Mouse (Mus musculus): ENCODE data around the gene C1qtnf3. TPM values are rescaled to one million over a fixed set of nuclear protein-coding genes. Genes with fewer than 3 reads are reported as not detected.

The C1qtnf3 gene
- polyA plus RNA-seq, 1 experiment: 0.20 TPM

GRCm38 (mm10) chr15:10923076-10923995, 28.8 kb upstream of the C1qtnf3 start:
- H3K27me3 ChIP-seq (ENCODE audit: control insufficient read depth, insufficient read depth, low read length): no peaks in the 10 kb centered on the region
- H3K27ac ChIP-seq (ENCODE audit: insufficient read depth, low read length): no peak overlapping the region
- peak; percentile 31 to 78 for DNase-seq
- TF ChIP-seq CTCF (IDR thresholded peaks at IDR 0.05; ENCODE audit: borderline replicate concordance, insufficient read depth, low read depth, low read length) (no peak), POLR2A (IDR thresholded peaks at IDR 0.05; ENCODE audit: borderline replicate concordance, insufficient read depth, low read length) (no peak)
- H3K4me1 ChIP-seq (ENCODE audit: control insufficient read depth, insufficient read depth, low read length): peaks cover 3% of the 10 kb centered on the region
- H3K4me3 ChIP-seq (replicated peaks; ENCODE audit: insufficient read depth, low read depth, low read length): no peak overlapping the region
- 17% methylated on average over 4 of the region's 4 CpGs for WGBS

- DNase-seq: no peak
- 70% methylated on average over 8 of the region's 8 CpGs for WGBS
- H3K4me1 ChIP-seq (ENCODE audit: control insufficient read depth, insufficient read depth, low read length): peaks cover 3% of the 10 kb centered on the region
- H3K27ac ChIP-seq (ENCODE audit: insufficient read depth, low read length): no peak overlapping the region
- no peaks in the 10 kb centered on the region for H3K27me3 ChIP-seq (ENCODE audit: control insufficient read depth, insufficient read depth, low read length)
- TF ChIP-seq CTCF (IDR thresholded peaks at IDR 0.05; ENCODE audit: borderline replicate concordance, insufficient read depth, low read depth, low read length) (no peak), POLR2A (IDR thresholded peaks at IDR 0.05; ENCODE audit: borderline replicate concordance, insufficient read depth, low read length) (no peak)
- H3K4me3 ChIP-seq (replicated peaks; ENCODE audit: insufficient read depth, low read depth, low read length): no peak overlapping the region
These were observed 24.8 kb upstream of the C1qtnf3 start for GRCm38 (mm10) chr15:10927325-10927724.

- no peak for TF ChIP-seq POLR2A (IDR thresholded peaks at IDR 0.05; ENCODE audit: borderline replicate concordance, insufficient read depth, low read length)
- no peak for TF ChIP-seq CTCF (IDR thresholded peaks at IDR 0.05; ENCODE audit: borderline replicate concordance, insufficient read depth, low read depth, low read length)
- Histone ChIP-seq H3K27me3 (ENCODE audit: control insufficient read depth, insufficient read depth, low read length) (no peaks in the 10 kb centered on the region), H3K4me3 (replicated peaks; ENCODE audit: insufficient read depth, low read depth, low read length) (no peak overlapping the region), H3K27ac (ENCODE audit: insufficient read depth, low read length) (no peak overlapping the region), H3K4me1 (ENCODE audit: control insufficient read depth, insufficient read depth, low read length) (no peaks in the 10 kb centered on the region; the same call in 1 of the 2 replicates)
- WGBS: 93% methylated on average over 5 of the region's 5 CpGs
- DNase-seq: no peak
These were observed 23.4 kb upstream of the C1qtnf3 start for GRCm38 (mm10) chr15:10928633-10929270.

- Histone ChIP-seq H3K4me1 (ENCODE audit: control insufficient read depth, insufficient read depth, low read length) (no peaks in the 10 kb centered on the region), H3K27ac (ENCODE audit: insufficient read depth, low read length) (no peak overlapping the region), H3K27me3 (ENCODE audit: control insufficient read depth, insufficient read depth, low read length) (no peaks in the 10 kb centered on the region), H3K4me3 (replicated peaks; ENCODE audit: insufficient read depth, low read depth, low read length) (no peak overlapping the region)
- TF ChIP-seq CTCF (IDR thresholded peaks at IDR 0.05; ENCODE audit: borderline replicate concordance, insufficient read depth, low read depth, low read length) (no peak), POLR2A (IDR thresholded peaks at IDR 0.05; ENCODE audit: borderline replicate concordance, insufficient read depth, low read length) (no peak)
- WGBS: 72% methylated on average over 1 of the region's 1 CpGs
- no peak for DNase-seq
These were observed 18.2 kb upstream of the C1qtnf3 start for GRCm38 (mm10) chr15:10933930-10934329.

- TF ChIP-seq POLR2A (IDR thresholded peaks at IDR 0.05; ENCODE audit: borderline replicate concordance, insufficient read depth, low read length) (no peak), CTCF (IDR thresholded peaks at IDR 0.05; ENCODE audit: borderline replicate concordance, insufficient read depth, low read depth, low read length) (no peak)
- no peak for DNase-seq
- no peaks in the 10 kb centered on the region for H3K4me1 ChIP-seq (ENCODE audit: control insufficient read depth, insufficient read depth, low read length)
- H3K4me3 ChIP-seq (replicated peaks; ENCODE audit: insufficient read depth, low read depth, low read length): no peak overlapping the region
- WGBS: 83% methylated on average over 15 of the region's 15 CpGs
- H3K27ac ChIP-seq (ENCODE audit: insufficient read depth, low read length): no peak overlapping the region
- H3K27me3 ChIP-seq (ENCODE audit: control insufficient read depth, insufficient read depth, low read length): no peaks in the 10 kb centered on the region
These were observed 11.7 kb upstream of the C1qtnf3 start for GRCm38 (mm10) chr15:10940148-10941108.

GRCm38 (mm10) chr15:10941901-10942300, 10.2 kb upstream of the C1qtnf3 start:
- Histone ChIP-seq H3K4me1 (ENCODE audit: control insufficient read depth, insufficient read depth, low read length) (no peaks in the 10 kb centered on the region), H3K4me3 (replicated peaks; ENCODE audit: insufficient read depth, low read depth, low read length) (no peak overlapping the region), H3K27ac (ENCODE audit: insufficient read depth, low read length) (no peak overlapping the region), H3K27me3 (ENCODE audit: control insufficient read depth, insufficient read depth, low read length) (no peaks in the 10 kb centered on the region)
- 60% methylated on average over 6 of the region's 6 CpGs for WGBS
- TF ChIP-seq POLR2A (IDR thresholded peaks at IDR 0.05; ENCODE audit: borderline replicate concordance, insufficient read depth, low read length) (no peak), CTCF (IDR thresholded peaks at IDR 0.05; ENCODE audit: borderline replicate concordance, insufficient read depth, low read depth, low read length) (no peak)
- no peak for DNase-seq

- no peak overlapping the region for H3K4me3 ChIP-seq (replicated peaks; ENCODE audit: insufficient read depth, low read depth, low read length)
- no peaks in the 10 kb centered on the region; the same call in 1 of the 2 replicates for H3K4me1 ChIP-seq (ENCODE audit: control insufficient read depth, insufficient read depth, low read length)
- no peak for DNase-seq
- no peak for TF ChIP-seq CTCF (IDR thresholded peaks at IDR 0.05; ENCODE audit: borderline replicate concordance, insufficient read depth, low read depth, low read length)
- TF ChIP-seq POLR2A (IDR thresholded peaks at IDR 0.05; ENCODE audit: borderline replicate concordance, insufficient read depth, low read length): no peak
- H3K27ac ChIP-seq (ENCODE audit: insufficient read depth, low read length): no peak overlapping the region
- H3K27me3 ChIP-seq (ENCODE audit: control insufficient read depth, insufficient read depth, low read length): no peaks in the 10 kb centered on the region; the same call in 1 of the 2 replicates
- WGBS: 51% methylated on average over 1 of the region's 1 CpGs
These were observed 4.3 kb upstream of the C1qtnf3 start for GRCm38 (mm10) chr15:10947852-10948251.

All from cerebellum, adult 2 months (tissue).